Mouse (Mus musculus): ENCODE results near the gene Sept5.
A peak's percentile ranks its signal among the peaks of the same experiment; 100 is the strongest.

Sept5 gene

DNA sequence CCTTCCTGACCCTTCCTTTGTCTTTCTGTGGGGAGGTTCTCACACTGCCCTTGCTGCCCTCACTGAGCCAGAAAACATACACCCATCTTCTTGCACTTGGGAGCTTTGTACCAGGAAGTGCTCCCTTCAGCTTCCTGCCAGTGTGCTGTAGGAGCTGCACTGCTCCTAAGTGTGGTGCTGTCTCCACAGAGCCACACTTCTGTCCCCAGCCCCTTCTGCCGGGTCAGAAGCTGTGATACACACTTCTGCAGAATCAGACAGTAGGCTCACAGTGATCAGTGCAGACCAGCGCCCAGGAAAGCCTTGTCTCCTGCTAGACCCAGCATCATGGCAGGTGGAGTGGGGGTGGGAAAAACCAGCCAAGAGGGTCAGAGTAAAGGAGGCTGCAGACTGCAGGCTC is 3.1 kb upstream of the Sept5 start:
- DNase-seq (ENCODE audit: extremely low spot score) = no peak

DNA sequence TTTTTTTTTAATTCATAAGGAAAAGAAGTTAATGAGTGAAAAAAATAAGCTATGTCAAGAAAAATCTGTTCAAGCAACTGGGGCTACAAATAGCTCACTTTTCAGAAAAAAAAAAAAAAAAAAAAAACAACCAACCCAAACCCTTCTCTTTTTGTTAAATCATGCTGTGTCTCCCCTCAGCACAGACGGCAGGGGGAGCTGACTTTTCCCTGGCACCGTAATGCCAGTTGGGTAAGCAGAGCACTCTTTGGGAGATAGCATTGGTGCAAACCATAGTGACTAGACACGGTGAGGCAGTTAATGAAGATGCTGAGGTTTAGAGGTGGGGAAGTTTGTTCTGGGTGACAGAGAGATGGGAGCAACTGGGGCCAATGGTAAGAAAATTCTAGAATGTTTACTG is 2.3 kb upstream of the Sept5 start:
- no peak for DNase-seq (ENCODE audit: extremely low spot score)

DNA sequence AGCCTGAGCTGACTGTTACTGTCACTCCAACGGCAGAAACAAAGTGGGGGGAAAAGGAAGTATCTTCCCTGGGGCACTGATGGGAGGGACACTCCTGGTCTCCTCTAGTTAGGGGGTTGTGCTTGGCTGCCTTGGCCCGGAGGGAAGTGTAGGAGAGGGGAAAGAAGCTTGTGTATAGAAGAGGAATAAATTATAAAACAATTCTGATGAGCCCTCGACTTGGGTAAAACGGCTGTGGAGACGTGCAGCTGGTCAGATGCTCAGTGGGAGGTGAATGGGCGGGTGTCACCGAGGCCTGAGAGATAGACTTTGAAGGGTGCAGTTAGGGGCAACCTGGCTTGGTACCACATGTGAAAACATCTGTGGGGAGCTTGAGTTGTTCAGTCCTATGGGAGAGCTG is 1.4 kb upstream of the Sept5 start:
- no peak for DNase-seq (ENCODE audit: extremely low spot score)

DNA sequence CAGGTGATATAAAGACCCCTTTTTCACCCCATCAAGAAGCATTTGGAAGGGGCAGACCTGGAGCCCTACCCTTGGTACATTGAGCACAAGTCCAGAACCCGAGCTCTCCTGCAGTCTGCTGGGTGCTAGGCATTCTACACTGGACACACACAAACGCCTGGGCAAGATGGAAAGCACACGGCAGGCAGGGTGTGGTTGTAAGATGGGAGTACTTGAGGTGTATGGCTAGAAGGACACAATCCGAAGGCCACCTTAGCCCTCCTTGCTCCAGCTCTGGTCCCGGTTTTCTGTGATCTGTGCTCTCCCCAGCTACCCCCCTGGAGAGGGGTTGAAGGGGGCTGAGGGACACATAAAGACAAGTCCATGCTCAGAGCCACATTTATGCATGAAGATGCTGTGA is 537 bp upstream of the Sept5 start:
- no peak for DNase-seq (ENCODE audit: extremely low spot score)

DNA sequence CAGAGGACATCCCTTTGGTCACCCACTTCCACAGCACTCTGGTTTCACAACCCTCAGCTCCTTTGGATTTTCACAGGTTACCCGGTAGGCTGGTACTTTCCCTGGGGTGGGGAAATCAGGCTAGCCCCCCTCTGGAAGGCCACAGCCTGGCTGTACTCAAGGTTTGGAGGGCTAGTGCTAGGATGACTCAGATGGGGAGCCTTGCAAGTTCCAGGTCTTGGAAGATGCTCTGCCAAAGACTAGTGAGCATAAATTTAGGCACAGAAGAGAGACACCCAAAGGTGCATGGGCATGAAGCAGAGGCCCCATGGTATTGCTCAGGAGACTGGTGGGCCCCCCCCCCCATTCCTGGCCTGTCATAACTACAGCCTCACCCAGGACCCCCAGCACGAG is 810 bp downstream of the Sept5 start:
- DNase-seq (ENCODE audit: extremely low spot score) = no peak

DNA sequence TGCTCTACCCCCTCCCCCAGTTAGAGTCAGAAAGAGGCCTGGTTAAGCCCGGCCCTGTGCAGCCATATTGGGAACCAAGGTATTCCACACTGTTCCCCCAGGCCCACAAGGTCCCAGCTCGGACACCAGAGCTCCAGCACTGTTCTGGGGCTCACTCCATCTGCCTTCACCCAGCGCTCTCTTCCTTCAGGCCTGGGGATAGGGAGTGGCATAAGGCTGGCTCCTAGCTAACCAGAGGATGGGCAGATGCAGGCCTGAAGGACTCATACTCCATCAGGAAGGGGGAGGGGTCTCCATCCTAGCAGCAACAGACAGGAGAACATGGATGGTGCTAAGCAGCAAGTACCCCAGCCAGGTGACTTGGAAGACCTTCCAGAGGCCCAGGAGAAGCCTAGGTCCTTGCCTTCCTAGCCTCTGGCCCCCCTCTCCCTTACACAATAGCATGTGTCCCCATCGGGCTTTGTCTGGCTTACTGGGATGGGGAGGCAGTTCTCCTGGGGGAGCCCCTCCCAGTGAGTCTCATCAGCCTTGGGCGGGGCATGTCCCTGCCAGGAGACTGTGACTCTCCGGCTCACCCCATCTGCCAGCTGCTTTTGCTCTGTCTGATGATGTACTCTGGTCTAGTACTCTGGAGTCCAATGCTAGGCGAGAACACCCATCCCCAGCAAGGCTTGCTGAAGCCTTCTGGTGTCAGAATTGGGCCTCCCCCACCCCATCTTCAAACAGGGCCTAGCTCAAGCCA is 1.4 kb downstream of the Sept5 start:
- no peak for DNase-seq (ENCODE audit: extremely low spot score)

DNA sequence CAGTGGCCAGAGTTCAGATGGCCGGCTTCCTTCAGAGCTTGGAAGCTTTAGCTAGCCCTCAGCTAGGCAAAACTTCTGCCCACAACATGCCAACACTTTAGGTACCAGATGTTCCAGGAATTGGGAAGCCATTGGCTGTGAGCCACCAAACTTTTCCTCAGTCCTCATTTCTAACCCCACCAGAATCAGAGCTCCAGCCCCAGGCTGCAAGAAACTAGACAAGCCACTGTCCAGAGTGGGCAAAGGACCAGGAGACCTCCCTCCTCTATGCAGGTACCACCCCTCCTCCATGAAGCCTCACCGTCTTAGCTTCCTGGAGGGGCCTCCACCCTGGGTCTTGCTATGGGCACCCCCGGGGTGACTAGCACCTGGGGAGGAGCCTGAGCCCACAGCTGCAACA is 2.6 kb downstream of the Sept5 start:
- no peak for DNase-seq (ENCODE audit: extremely low spot score)

DNA sequence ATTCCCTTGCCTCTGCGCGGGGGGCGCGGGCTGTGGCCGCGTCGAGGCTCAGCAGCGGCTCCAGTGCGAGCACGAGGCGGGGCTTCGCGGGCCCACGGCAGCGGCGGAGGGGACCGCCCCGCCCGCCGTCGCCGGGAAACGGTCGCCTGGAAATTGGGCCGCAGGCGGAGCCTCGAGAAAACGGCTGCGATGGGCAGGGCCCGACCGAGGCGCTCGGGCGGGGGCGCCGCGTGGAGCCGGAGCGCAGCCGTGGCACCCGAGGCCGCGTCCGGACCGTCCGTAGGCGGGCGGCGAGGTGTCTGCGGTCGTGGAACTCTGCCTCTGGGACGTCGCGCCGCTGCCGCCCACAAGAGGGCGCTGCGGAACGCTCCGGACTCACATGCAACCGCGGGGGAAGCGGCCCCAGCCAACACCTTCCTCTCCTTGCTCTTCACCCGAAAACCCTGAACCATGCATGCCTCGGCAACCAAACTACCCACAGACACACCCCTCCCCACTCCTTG is 3.3 kb downstream of the Sept5 start, which contains the start of gene Gm49601:
Gene Gm49601 (minus strand): TSS at position 52 of the 503 bp plus-strand sequence.
- peak; percentile 82 for DNase-seq (ENCODE audit: extremely low spot score)

DNA sequence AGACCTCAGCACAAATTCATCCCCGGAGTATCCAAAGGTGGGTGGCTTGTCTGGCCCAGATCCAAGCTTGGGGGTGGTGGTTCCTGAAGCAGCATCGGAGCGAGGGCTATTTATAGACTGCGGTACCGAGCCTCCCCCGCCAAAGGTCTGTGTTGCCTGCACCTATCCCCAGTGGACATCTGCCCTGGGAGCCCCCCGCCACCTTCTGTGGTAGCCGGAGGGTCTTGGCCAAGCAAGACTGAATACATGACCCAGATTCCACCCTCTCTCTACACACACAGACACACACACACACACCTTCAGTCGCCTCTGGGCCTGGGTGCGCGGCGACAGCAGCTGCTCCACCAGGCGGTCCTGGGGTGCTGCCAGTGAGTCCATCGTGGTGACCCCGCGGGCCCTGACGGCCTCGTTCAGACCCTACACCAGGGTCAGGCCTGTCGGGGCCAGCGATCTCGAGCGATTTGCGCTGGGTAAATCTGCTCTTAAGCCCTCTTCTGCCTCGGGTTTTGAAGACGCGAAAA is 3.9 kb downstream of the Sept5 start:
- DNase-seq (ENCODE audit: extremely low spot score) = no peak

DNA sequence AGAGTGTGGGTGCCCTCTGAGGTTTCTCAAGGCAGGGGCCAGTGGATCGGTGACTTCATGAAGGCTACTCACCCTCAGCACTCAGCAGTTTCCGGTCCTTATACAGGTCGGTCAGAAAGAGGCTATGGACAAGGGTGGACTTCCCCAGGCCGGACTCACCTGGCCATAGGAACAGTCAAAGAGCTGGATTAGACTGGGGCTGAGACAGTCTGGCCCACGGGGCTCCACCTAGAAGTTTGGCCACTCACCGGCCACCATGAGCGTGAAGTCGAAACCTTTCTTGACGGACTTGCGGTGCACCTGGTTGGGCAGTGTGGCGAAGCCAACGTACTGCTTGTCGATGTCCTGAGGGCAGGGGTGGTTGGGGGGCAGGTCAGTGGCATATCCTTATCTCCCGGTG is 4.7 kb downstream of the Sept5 start:
- no peak for DNase-seq (ENCODE audit: extremely low spot score)

DNA sequence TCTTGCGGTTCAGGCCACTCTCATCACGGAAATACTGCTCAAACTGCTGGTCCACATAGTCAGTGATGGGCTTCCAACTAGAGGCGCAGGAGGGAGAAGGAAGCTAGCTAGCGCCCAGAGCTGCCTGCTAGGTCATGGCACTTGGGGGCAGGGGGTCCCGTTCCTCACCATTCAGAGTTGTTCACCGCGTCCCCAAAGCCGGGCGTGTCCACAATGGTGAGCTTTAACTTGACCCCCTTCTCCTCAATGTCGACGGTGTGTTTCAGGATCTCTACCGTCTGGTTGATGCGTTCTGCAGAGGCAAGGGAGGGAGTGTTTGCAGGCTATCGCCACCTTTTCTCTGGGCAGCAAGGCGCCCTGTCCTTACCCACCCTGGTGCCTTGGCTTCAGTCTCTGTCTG is 5.1 kb downstream of the Sept5 start:
- no peak for DNase-seq (ENCODE audit: extremely low spot score)

DNA sequence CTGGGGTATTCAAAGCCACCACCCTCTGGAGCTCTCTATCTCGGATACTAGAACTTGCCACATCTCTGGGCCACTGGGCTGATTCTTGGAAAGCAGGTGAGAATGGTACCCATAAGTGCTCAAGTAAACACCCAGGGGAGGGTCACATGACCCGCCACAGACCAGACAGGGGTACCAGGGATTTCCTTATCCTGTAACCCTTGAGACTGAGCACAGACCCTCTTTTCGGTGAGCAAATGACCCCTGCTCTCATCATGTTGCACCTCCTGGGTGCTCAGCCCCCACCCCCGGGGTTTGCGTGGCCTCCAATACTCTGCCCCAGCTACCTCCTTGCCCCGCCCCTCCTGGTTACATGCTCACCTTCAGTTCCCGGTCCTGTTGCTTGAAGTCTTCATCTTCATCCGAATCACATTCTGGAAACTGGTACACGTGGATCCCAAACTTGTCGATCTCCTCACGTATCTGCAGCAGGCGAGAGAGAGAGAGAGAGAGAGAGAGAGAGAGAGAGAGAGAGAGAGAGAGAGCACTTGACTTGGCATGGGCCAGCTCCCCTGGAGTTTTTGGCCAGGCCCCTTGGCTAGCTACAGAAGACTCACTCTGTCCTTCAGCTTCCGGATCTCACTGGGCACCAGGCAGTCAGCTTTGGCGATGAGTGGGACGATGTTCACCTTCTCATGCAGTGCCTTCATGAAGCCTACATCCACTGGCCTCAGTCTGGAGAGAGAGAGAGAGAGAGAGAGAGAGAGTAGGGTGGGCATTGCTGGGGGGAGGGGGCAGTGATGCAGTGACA is 5.8 kb downstream of the Sept5 start:
- no peak for DNase-seq (ENCODE audit: extremely low spot score)

DNA sequence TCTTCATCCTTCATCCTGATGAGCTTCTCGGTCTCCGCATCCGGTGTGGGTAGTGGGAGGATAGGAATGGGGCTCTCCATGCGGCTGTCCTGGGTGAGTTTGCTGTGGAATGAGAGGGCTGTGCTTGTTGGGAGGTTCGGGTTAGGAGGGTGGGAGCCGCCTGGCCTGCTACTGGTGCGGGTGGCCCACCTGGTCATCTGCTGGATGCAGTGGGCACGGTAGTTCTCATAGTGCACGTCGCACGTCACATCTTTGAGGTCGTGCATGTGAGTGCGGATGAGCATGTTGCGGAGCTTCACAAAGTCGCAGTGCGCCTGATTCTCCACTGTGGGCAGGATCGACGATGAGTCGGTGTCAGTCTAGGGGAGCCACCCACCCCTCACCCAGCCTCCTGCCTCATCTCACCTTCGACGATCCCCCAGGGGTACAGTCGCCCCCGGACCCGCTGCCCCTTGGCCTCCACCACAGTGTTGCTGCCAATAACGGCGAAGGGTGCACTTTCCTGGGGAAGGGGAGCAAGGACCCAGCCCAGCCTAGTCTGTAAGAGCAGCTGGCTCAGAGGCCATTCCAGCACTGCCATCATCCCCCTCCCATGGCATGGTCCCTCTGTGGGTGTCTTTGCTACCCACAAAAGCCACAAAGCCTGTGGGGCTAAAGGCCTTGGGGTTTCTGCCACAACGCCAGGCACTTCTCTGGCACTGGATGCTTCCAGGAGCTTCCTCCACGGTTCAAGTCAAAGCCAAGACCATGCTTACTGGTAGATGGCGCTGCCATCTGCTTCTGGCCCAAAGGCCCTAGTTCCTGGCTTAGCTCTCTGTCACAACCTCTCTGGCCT is 6.6 kb downstream of the Sept5 start:
- no peak for DNase-seq (ENCODE audit: extremely low spot score)

DNA sequence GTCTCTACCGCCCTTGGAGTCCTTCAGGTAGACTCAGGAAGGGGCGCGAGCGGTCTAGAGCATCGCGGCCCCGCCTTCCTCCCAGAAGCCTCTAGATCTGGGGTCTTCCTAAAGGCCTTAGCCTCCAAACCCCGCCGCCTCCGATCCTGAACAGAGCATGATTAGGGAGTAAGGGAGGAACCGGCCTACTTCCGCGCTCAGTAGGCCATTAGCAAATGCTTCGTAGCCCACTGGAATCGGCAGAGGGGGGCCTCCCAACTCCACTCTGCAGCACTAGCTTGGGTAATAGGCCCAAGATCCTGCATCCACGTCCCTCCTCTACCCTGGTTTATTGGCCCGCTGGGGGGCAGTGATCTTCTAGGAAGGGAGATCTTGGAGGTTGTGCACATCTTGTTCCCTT is 7.7 kb downstream of the Sept5 start, which contains the start of gene Gp1bb:
Gene Gp1bb (minus strand): TSS at position 385 of the 400 bp plus-strand sequence.
- no peak for DNase-seq (ENCODE audit: extremely low spot score)

DNA sequence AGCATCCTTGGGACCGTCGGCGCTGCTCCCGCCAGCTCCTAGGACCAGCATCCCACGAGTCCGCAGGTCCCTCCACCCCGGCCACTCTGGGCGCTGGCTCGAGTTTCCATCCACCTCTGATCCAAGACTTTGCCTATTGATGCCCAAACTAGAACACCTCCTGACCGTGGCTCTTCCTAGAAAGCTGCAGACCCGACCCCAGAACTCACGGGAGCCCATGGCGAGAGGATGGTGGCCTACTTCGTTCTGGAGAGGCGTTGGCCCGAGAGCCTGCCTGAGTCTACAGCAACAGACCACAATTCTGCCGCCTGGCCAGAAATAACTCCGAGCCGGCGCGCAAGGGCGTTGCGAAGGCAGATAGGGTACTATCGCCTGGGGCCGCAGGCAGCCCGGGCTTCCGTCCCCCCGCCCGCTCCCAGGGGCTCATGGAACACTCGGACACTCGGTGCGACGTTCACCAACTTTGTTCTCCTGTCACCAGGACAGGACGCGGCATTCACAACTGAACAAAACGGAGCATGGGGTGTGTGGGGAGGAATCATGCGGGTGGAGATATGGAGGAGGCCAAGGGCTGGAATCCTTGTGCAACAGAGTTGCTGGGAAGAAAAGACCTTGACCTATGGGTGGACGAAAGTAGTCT is 8.3 kb downstream of the Sept5 start:
- no peak for DNase-seq (ENCODE audit: extremely low spot score)

DNA sequence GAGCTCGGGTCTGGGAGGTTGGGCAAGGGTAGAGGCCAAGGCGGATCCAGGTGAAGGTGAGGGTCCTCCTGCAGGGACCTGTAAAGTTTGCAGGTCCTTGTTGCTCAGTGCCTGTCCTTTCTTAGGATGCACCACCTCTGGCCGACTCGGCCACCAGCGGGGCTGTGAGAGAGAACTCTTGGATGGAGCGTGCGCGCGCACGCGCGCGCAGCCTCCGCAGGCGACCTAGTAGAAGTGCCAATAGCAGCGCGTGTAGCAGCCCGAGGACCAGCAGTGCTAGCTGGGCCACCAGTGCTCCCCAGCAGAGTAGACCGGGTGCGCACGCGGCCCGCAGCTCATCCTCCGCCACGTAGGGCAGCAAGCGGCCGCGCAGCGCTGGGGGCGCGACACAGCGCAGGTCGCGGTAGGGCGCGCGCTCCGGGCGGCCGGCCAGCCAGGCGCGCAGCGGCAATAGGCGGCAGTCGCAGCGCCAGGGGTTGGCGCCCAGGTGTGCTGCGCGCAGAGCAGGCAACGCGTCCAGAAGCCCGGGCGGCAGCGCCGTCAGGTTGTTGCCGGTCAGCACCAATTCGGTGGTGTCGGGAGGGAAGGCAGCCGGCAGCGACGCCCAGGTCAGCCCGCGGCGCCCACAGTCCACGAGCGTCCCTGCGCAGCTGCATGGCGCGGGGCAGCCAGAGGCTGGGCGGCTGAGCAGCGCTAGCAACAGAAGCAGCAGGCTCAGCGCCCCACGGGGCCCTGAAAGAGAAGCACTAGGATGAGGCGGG is 9.0 kb downstream of the Sept5 start:
- DNase-seq (ENCODE audit: extremely low spot score) = no peak

DNA sequence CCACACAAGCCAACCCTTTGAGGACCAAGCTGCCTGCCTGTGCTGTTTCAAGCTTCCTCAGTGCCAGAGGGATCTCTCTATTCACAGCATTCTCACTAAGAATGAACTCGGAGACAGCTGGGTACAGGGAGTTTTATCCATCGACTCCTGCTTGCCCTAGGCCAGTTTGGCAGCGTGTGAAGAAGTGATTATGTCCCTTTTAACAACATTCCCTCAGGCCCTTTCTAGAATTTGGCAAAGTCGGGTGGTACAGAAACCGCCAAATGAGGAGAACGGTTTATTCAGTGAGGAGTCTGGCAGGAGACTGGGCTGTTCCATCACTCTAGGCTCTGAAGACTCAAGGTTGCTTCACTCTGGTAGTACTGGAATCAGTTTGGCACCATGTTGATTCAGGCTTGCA is 9.6 kb downstream of the Sept5 start:
- DNase-seq (ENCODE audit: extremely low spot score) = no peak

DNA sequence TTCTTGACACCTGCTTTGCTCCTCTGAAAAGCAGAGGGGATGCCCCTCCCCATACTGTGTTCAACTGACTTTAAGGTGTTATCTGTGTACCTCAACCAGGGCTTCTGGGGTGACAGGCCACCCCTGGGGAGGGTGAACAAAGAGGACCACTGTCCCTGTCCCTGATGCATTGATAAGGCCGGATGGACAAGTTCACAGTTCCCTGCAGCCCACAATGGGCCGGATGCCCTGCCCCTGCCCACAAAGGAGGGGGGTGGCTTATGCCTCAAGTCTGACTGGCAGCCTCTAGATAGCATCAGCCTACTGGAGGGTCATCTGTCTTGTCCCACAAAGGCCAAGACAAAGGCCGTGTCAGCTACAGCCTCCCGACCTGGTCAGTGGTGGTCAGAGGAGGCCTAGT is 10.6 kb downstream of the Sept5 start:
- DNase-seq (ENCODE audit: extremely low spot score) = no peak

DNA sequence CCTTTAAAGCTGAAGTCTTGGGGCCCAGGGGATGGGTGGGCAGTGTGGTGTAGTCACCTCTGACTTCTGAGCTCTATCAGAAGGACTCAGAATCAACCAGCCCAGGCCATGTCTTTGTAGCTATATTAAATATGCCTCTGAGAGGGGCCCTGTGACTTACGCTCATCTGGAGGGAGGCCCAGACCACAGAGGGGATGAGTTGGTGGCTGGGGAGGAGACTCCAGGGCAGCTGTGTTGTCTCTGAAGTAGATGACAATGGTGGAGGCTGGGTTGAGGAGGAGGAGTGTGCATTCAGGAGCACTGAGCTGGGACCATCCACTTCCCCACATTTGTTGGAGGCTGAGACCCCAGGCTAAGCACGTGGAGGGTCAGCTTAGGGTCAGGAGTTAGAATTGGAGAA is 11.5 kb downstream of the Sept5 start:
- no peak for DNase-seq (ENCODE audit: extremely low spot score)

DNA sequence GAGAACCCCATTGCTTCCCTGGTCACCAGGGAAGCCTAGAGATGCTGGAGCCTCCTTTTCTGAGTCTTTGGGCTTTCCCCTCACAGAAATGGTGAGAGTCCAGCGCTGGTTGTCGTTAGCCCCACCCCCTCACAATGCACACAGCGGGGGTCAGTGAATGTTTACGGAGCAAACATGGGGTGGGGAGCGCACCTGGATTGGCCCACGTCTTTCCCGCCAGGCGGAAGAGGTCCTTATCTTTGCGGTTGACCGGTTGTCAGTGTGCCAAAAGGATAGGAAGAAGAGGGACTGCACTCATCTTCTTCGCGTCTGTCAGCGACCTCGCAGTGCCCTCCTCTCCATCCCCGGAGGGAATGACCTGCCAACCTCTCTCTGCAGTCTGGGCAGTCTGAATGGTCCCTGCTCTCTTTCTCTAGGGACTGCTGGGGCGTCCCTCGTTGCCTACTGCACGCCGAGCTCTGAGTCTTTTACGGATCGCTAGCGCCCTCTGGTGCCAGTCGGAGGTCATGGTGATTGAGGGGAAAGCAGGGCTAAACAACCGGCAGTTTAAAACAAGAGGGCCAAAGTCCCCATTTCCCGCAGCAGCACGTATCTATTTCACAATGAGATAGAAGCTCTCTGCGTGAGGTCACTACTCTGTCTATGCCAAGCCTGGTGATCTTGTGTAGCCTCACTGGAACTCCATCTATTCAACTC is 12.2 kb downstream of the Sept5 start:
- peak; percentile 89 for DNase-seq (ENCODE audit: extremely low spot score)

Measured in embryo, embryonic 9.5 days (tissue).